Mouse (Mus musculus): ENCODE data around the gene Lsm14b.

The Lsm14b gene

DNA sequence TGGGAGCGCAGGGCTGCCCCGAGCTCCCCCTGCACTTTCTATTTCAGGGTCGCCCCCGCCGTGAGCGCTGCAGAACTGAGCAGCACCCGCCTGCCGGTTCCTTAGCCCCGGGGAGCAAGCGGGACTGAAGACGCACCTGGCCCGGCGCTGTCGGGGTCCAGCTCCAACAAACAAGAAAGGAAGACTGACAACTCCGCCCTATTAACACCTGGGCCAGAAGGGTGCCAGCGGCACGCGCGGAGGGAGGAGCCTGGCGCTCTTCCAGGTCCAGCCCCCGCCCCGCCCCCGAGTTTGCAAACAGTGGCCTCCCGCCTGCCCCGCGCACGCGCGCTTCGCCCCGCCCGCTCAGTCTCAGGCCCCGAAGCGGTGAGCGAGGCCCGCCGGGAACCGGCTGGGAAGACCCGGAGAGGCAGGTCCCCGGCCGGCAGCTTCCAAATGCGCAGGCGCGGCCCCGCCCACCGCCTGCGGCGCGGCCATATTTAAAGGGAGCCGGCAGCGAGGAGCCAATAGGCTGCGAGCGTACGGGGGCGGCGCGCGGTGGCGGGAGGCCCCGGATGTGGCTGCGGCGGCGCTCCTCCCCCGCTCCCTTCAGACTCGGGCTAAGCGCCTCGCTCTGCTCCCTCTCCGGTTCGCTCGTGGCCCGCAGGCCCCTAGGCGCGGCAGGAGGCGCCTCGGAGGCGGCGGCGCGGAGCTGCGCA is at the start of gene Lsm14b:
Gene Lsm14b (plus strand): TSS at position 587 of the 698 bp plus-strand sequence.
- DNase-seq (ENCODE audit: low spot score) = peak; percentile 99

DNA sequence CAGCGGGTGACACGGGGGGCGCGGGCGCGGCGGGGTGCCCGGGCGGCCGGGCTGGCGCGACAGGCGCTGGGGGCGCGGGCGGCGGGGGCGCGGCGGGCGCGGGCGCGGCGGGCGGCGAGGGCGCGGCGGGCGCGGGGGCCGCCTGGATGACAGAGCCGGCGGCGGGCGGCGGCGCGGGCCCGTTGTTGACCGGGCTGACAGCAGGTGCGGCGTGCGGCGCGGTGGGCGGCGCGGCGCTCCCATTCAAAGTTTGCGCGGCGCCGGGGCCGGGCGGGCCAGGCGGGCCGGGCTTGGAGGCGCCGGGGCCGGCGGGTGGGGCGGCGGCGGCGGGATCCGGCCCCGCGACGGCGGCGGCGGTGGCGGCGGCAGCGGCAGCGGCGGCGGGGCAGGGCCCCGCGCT is 48.9 kb upstream of the Lsm14b start:
- DNase-seq (ENCODE audit: low spot score) = peak; percentile 36

DNA sequence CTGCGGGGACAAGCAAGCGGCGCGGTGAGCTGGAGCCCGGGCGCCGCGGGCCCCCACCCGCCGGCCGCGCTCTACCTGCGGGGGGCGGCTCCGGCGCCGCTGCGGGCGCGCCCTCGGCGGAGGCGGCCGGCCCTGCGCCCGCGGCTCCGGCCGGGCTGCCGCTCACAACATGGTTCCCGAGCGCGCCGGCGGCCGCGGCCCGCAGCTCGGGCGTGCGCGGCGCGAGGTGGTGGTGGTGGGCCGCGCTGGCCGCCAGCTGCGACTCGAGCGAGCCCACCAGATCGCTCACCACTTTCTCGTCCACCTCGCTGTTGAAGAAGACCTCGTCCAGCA is 48.5 kb upstream of the Lsm14b start:
- DNase-seq (ENCODE audit: low spot score) = no peak

DNA sequence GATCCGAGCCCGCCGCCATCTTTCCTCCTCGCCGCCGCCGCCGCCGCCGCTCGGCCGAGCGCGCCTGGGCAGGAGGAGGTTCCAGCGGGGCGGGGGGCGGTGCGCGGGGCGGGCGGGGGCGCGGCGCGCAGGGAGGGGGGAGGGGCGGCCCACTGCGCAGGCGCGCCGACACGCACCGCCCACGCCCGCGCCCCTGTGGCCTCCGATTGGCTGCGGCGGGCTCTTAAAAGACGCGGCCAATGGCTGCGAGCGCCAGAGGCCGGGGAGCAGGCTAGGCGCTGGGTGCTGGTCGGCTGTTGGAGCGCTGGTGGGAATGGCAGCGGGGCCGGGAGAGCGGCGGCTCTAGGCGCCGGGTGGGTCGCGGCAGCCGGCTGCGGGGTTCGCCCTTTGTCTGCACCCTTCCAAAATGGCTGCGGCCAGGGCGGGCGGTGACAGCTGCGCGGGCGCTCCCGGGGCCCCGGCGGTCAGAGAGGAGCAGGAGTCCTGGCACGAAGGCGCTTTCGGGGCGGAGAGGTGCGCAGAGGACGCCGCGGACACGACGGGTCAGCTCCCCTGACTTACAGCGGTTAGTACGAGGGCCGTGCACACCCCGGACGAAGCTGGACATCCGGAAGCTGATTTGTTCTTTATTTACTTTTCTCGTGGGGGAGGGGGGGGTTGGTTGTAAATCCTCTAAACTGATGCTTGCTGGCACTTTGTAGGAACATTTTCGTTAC is 48.0 kb upstream of the Lsm14b start, which contains the start of gene Taf4:
Gene Taf4 (minus strand): TSS at position 19 of the 716 bp plus-strand sequence.
- peak; percentile 93 for DNase-seq (ENCODE audit: low spot score)

DNA sequence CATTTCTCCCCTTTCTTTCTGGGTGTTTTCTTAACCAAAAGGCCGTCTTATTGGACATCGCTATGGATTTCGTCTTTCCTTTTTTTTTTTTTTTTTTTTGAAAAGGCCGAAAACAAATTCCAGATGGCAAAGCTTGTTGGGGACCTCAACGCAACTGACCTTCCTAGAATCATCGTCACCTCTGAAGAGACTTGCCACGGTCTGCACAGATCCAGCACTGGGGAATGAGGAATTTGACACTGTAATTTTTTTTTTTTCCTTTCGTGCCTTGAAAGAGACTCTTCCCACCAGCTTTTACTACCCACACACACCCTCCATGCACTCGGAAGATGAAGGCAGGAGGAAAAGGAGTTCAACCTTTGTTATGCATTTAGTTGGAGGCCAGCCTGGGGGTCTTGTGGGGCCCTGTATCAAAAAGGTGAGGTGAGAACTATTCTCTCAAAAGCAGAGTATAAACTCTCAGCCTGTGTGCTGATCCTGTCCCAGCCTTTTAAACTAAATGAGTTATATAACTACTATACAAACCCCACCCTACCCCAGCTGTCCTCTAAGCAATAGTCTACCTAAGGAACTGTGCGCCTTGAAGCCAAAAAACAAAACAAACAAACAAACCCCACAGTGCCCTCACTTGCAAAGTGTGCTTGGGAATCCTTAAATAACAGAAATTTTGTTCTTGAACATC is 47.3 kb upstream of the Lsm14b start:
- peak; percentile 47 for DNase-seq (ENCODE audit: low spot score)

DNA sequence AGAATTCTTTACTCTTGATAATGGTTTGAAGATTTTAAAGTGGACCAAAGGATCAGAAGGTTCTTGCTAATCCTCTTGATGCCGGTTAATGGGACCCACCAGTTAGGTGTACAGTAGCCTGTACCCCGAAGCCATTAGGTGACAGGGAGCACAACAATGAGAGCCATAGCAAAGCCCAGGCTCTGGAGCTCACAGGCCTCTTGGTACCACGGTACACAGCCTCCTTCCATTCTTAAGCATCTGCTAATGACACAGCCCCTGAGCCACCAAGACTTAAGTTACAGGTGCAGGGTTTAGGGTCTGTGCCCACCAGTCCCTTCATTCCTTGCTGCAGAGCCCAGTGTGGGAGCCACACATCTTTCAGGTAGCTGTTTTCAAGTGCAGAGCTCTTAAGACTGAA is 46.5 kb upstream of the Lsm14b start:
- no peak for DNase-seq (ENCODE audit: low spot score)

DNA sequence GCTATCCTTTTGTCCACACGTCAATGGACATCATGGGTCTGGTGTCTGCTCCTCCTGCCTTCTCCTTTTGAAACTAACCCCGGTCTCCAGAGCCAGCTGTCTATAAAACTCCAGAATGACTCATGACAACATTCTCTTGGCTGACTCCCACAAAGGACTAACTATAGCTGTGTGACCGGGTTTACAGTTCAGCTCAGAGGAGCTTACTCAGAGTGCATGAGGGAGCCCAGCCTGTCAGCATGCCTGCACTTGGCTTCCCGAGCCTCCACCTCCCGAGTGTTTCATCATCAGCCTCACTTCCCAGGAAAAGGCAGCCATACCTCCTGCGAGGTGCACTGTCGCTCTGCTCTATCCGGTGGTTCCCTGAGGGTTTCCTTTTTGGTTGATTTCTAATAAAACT is 45.0 kb upstream of the Lsm14b start:
- DNase-seq (ENCODE audit: low spot score) = peak; percentile 71

DNA sequence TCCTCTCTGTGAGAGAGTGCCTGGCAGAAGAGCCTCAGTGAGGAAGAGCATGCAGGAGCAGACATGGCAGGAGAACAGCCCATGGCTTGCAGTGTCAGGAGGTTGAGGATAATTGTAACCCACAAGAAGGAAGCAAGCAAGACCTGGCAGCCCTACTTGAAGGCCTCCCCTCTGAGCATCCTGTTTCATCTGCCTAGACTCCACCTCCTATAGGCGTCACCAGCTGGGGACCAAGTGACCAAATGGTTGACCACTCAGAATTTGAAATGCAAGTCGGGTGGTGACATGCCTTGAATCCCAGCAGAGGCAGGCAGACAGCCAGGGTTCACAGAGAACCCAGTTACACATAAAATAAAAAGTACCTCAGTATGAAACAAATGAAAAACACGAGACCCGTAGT is 44.2 kb upstream of the Lsm14b start:
- peak; percentile 57 for DNase-seq (ENCODE audit: low spot score)

DNA sequence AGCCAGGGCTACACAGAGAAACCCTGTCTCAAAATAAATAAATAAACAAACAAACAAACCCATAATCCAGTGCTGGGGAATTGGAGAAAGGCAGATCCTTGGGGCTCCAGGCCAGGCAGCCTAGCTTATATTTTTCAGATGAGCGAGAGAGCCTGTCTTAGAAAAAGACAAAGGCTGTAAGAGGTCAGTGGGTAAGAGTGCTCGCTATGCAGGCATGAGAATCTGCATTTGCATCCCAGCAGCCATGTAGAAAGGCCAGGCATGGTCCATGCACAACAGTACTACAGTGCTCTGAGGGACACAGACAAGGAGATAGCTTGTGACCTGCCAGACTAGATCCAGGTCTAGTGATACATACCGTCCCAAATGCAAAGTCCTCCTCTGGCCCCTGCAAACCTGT is 42.1 kb upstream of the Lsm14b start:
- no peak for DNase-seq (ENCODE audit: low spot score)

DNA sequence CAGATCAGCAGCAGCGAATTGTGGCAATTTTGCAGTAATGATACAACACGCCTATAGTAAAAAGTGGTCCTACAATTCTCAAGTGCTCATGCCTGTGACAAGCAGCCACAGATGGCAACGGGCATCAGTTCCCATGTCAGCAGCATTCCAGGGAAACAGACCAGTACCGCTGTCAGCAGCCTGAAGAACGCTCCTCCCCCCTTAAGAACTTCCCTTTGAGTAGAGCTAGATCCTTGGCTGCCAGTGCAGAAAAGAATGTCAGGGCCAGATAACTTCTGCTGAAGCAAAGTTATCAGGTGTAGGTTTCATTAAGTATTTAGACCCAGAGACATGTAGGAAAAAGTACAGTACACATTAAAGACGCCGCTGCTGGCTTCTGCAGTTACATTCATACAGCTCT is 40.0 kb upstream of the Lsm14b start:
- no peak for DNase-seq (ENCODE audit: low spot score)

DNA sequence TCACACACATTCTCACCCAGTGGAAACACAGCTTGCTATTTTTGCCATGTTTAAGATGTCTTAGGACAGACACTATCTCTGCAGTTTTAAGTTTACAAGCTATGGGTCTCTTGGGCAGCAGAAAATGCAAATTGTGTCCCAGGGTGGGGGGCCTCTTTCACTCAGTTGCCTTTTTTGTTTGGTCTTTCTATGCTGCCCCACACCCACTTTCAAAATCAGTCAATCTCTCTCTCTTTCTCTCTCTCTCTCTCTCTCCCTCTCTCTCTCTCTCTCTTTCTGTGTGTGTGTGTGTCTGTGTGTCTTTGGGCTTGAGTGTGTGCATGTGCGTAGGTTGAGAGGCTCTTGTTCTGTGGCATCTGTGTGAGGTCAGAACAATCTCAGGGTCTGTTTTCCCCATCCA is 39.1 kb upstream of the Lsm14b start:
- DNase-seq (ENCODE audit: low spot score) = no peak

DNA sequence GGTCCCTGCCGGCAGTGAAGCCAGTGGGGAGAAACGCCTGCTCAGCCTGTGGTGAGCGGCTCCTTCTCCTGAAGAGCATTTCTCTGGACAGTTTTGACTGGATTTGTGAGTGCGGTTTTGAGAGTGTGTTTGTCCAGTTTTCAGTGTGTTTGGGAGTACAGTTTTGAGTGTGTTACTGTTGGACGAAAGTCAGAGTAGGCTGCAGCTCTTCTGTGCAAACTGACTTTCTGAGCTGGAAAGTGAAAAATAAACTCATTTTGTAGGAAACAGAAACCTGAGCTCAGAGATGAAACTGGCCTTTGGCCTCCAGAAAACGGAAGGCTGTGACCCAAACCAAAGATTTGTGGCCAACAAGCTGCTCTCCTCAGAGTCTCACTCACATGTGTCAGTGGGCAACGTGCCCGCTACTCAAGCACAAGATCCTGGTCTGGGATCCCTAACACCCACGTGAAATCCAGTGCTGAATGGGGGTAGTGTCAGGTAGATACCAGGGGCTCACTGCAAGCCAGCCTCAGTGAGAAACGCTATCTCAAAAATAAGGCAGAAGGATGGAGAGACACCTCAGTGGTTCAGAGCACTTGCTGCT is 38.3 kb upstream of the Lsm14b start:
- DNase-seq (ENCODE audit: low spot score) = no peak

DNA sequence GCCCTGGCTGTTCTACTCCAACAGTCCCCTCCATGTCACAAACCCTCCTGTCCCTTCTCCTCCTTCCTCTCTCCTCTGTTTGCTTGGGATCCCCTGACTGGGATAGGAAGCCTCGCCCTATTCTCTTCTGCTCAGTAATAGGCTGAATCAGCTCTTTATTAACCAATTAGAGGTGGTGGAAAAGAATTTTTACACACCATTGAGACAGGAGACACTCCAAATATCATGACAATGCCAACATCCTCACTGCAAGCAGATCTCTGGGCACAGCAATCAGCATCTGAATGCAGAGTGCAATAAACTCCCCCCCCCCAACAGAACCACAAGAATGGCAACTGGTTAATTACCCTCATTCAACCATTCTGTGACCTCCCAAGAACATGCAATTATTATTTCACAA is 35.7 kb upstream of the Lsm14b start:
- DNase-seq (ENCODE audit: low spot score) = no peak

DNA sequence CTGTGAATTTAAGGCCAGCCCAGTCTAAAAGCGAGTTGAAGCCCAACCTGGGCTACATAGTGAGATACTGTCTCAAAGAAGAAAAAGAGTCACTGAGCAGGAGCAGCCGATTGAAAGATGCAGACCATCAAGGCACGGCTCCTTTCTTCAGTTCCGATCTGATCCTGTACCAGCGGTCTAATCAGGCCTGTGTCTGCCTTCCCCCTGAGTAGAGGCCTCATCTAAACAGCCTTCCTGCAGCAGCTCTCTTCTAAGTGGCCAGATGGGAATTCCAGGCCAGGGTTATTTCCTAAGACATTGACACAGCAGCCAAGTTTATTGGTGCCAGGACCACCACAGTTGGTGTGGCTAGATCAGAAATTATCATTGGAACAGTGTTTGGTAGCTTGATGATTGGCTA is 31.7 kb upstream of the Lsm14b start:
- no peak for DNase-seq (ENCODE audit: low spot score)

DNA sequence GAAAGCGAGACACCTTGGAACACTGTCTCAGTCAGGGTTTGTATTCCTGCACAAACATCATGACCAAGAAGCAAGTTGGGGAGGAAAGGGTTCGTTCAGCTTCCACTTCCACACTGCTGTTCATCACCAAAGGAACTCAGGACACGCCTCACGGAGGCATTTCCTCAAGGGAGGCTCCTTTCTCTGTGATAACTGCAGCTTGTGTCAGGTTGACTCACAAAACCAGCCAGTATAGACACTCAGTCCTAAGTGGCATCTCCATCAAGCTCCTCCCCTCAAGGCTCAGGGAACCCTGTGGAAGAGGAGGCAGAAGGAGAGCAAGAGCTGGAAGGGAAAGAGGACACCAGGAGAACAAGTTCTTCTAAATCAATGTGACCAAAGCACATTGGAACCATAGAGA is 26.4 kb upstream of the Lsm14b start:
- no peak for DNase-seq (ENCODE audit: low spot score)

DNA sequence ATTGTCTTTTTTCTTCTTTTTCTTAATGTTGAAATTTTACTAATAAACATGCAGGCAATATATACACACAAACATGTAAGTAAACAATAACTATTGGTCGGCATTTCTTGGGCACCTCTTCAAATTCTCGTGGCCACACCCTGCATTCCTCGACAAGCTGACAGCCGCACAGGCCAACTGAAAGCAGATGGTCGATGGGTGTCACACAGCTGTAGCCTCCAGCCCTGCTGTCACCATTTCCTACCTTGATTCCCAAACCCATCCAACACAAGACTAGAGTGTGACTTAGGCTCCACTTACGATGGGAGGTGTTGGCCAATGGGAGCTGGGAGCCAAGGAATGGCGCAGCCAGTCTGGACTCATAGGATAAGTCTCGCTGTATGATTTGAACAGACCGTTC is 23.2 kb upstream of the Lsm14b start:
- DNase-seq (ENCODE audit: low spot score) = no peak

DNA sequence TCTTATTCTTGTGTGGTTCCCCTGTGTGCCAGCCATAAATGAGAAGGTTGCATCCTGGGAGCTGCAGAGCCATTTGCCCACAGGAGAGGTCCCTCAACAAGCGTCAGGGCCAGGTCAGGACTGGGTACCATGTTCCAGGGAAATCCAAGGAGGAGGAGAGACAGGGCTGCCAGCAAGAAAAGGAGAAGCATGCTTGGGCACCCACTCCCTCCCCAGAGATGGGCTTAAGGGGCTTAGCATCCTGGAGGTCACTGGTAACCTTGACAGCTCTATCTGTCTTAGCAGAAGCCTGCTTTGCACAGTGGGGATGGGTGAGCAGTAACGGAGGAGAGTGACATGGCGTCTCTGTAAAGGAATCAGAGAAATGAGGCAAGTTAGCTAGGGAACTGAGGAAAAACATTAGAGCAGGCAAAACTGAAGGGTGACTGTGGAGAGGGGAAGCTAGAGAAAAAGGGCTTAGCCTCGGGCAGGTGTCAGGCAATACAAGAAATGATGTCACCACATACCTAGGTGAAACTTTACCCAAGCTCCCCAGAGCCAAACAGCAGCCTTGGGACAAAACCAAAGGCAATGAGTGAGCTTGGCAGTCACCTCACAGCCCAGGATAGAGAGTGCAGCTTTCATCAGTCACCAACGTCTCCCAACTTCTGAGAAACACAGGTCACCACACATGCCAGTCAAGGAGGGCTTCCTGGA is 19.0 kb upstream of the Lsm14b start:
- DNase-seq (ENCODE audit: low spot score) = no peak

DNA sequence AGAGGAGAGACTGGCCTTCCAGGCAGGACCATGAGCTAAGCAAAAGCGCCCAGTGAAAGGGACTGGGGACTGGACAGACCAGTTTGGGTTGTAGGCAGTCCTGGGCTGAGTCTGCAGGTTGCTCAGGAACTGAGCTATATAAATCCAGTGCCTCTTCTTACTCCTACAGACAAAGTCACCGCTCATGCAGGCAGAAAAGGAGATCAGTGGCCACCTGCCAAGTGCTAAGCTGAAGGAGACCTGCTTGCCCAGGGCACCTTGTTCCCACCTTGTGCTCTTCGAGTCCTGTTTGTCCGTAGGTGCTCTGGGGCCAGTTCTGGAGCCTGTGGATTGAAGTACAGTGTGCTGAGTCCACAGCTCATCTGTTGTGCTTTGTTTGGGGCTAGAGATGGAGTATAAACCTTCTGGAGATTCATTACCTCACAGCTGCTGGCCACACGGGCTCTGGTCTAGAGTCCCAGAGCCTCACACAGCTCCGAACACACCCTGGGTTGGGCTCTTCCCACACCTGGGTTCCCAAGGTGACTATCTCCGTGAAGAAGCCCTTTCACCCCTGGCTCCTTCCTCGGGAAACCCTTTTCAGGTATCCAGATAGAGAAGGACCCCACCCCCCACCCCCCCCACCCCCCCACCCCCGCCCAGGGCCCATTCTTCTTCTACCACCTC is 18.3 kb upstream of the Lsm14b start:
- no peak for DNase-seq (ENCODE audit: low spot score)

DNA sequence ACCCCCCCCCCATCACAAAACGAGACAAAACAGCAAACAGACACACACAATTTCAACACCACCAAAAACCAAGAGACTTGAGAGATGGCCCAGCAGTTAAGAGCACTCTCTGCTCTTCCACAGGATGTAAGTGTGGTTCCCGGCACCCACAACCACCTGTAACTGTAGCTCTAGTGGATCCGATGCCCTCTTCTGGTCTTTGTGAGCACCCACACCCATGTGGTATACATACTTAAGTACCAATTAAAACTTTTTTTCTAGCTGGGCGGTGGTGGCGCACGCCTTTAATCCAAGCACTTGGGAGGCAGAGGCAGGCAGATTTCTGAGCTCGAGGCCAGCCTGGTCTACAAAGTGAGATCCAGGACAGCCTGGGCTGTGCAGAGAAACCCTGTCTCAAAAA is 14.1 kb upstream of the Lsm14b start:
- no peak for DNase-seq (ENCODE audit: low spot score)

DNA sequence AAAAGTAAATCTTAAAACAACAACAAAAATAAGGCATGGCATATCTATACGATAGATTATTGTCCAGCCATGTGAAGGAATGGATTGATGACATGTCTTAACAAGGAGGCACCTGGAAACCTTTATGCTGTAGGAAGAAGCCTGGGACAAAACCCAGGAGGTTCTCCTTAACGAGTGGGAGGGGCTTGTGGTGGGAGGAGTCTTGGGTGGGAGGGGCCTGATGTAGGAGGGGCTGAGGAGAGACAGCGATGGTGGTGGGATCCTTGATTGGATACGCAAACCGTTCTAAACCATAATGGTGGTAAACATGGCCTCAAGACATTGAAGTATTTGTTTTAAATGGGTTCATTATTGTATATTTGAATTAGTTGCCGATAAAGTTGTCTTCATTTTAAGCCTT is 13.4 kb upstream of the Lsm14b start:
- no peak for DNase-seq (ENCODE audit: low spot score)

DNA sequence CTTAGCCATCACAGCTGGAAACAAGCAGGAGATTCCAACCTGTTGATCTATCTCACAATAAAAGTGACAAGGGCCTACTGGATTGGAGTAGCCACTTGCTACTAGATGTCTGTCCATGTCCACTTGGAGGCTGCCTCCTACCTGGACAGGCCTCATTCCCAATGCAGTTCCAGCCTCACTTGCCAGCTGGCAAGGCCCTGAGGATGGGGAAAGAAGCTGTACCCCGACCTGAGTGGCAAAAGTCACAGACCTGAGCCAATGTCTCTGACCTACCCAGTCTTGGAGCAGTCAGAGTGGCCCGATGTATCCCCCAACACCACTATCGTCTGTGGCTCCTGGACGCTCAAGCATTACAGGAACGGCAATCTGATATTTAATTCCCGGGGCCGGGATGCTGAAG is 11.1 kb upstream of the Lsm14b start:
- no peak for DNase-seq (ENCODE audit: low spot score)

DNA sequence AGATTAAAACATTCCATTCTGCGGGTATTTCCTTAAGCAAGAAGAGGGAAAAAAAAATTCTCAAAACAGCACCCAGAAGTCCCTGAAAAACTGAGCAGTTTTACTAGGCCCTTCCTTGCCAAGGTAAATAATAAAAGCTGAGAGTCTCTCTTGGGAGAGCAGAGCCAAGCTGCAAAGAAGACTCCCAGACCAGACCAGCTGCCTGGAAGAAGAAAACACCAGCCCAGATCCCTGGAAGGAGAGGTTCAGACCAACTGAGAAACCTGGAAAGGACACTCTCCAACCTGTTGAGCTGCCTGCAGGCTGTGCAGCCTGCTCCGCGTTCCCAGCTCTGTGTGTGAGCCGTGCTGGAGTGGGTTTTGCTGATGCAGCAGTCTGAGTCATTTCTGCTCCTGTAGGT is 7.2 kb upstream of the Lsm14b start:
- DNase-seq (ENCODE audit: low spot score) = no peak

Data from MN1 (cell line).